Mouse (Mus musculus): ENCODE data around the gene Vmn1r170. TPM values are rescaled to one million over a fixed set of nuclear protein-coding genes. Genes with fewer than 3 reads are reported as not detected.
"Not testable (repeated sequence)": the region's sequence is repeated elsewhere in the genome, so short reads cannot be mapped to it uniquely, and the experiment has no call there.

Gene Vmn1r170
- total RNA-seq (2022): not detected

DNA sequence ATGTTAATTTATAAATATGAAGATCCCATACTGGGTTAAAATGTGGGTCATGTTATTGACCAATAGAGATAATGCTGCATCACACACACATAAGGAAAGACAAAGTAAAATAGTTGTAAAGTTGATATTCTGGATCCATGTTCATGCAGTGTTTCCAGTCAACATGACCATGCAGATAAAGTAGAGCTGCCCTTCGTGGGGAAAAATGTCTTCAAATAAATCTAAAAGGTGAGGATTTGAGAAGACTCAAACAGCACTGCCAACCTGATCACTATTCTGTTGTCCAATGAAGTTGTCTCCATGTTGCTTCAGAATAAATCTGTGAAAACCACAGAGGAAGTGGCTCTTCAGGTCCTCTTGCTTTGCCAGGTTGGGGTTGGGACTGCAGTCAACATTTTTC lies at the start of gene Vmn1r170:
Vmn1r170 (plus strand) TSS at position 301 of the 400 bp plus-strand sequence.
- DNase-seq (ENCODE audit: low spot score in 2 of 2): not testable (repeated sequence)

DNA sequence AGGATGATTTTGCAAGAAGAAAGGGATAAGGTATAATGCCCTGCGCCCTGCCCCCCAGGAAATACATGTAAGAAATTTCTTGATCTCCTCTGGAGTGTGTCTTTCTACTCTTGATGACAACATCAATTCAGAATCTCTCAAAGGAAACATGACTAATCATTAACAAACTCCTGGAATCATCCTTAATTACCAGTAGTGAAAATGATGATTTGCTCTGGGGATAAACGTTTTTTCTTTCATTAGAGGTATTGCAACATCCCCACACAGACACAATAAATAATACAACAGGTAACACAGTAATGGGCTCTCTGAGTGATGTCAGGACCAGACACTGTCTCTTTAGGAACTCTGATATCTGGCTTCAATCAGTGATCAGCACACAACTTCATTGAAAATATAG lies 30.7 kb upstream of the Vmn1r170 start, which contains the start of gene Vmn1r169:
Vmn1r169 (plus strand) TSS at position 301 of the 400 bp plus-strand sequence.
- not testable (repeated sequence) for DNase-seq (ENCODE audit: low spot score in 2 of 2)

DNA sequence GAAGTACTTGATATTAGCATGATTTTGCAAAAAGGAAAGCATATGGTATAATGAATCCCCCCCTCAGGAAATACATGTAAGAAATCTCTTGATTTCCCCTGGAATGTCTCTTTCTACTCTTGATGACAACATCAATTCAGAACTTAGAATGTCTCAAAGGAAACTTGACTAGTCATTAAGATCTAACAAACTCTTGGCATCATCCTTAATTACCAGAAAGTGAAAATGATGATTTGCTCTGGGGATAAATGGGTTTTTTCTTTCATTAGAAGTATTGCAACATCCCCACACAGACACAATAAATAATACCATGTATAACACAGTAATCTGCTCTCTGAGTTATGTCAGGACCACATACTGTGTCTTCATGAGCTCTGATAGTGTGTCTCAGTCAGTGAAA lies 24.4 kb downstream of the Vmn1r170 start, which contains the start of gene Vmn1r171:
Vmn1r171 (plus strand) TSS at position 301 of the 400 bp plus-strand sequence.
- no peak for DNase-seq (ENCODE audit: low spot score in 2 of 2)

Other genes starting within 250 kb of the Vmn1r170 start
- under 1 TPM; 0.09 to 0.23 (median 0.11) TPM for gene Nlrp5, start 220.3 kb upstream of the Vmn1r170 start, total RNA-seq (2022)
- not detected for gene Vmn1r167, start 99.0 kb upstream of the Vmn1r170 start, total RNA-seq (2022)
- gene Vmn1r168, start 66.4 kb upstream of the Vmn1r170 start, total RNA-seq (2022): not detected
- gene Vmn1r169, start 30.6 kb upstream of the Vmn1r170 start, total RNA-seq (2022): not detected
- not detected for gene Vmn1r171, start 24.5 kb downstream of the Vmn1r170 start, total RNA-seq (2022)
- not detected for gene Vmn1r172, start 52.1 kb downstream of the Vmn1r170 start, total RNA-seq (2022)
- gene Vmn1r173, start 94.5 kb downstream of the Vmn1r170 start, total RNA-seq (2022): not detected
- not detected for gene Vmn1r174, start 146.1 kb downstream of the Vmn1r170 start, total RNA-seq (2022)
- not detected for gene Vmn1r175, start 204.5 kb downstream of the Vmn1r170 start, total RNA-seq (2022)
- not detected for gene Vmn1r176, start 231.2 kb downstream of the Vmn1r170 start, total RNA-seq (2022)

Measured in left cerebral cortex, adult 8-10 months (tissue).